Mouse (Mus musculus) layer of hippocampus, adult 9-11 months (tissue): ENCODE results near the gene Psmd4.
A peak's percentile ranks its signal among the peaks of the same experiment; 100 is the strongest.
"Not testable (repeated sequence)": the region's sequence is repeated elsewhere in the genome, so short reads cannot be mapped to it uniquely, and the experiment has no call there.

Experiments
- DNase-seq: peaks from one replicate; pipeline ENCODE4 v3.0.0; 2022

The Psmd4 gene

GRCm38 (mm10) chr3:95042166-95042837, at the start of gene Psmd4:
TSS of gene Psmd4 (minus strand) at chr3:95042614.
- DNase-seq, result peak; percentile 99

- no peak for DNase-seq
Measured at GRCm38 (mm10) chr3:95088071-95088470, 45.7 kb upstream of the Psmd4 start.

GRCm38 (mm10) chr3:95071606-95072005, 29.2 kb upstream of the Psmd4 start:
- no peak for DNase-seq

GRCm38 (mm10) chr3:95066570-95066969, 24.2 kb upstream of the Psmd4 start:
- no peak for DNase-seq

GRCm38 (mm10) chr3:95066095-95066494, 23.7 kb upstream of the Psmd4 start:
- DNase-seq, result no peak

GRCm38 (mm10) chr3:95065553-95065952, 23.1 kb upstream of the Psmd4 start:
- no peak for DNase-seq

- no peak for DNase-seq
Measured at GRCm38 (mm10) chr3:95063741-95064140, 21.3 kb upstream of the Psmd4 start.

GRCm38 (mm10) chr3:95058078-95058477, 15.7 kb upstream of the Psmd4 start:
- DNase-seq, result peak; percentile 42

- no peak for DNase-seq
Measured at GRCm38 (mm10) chr3:95056275-95056674, 13.9 kb upstream of the Psmd4 start.

GRCm38 (mm10) chr3:95054481-95055260, 12.3 kb upstream of the Psmd4 start:
- DNase-seq, result no peak

- no peak for DNase-seq
Measured at GRCm38 (mm10) chr3:95053701-95054100, 11.3 kb upstream of the Psmd4 start.

GRCm38 (mm10) chr3:95052959-95053358, 10.5 kb upstream of the Psmd4 start:
- peak; percentile 55 for DNase-seq

- DNase-seq, result no peak
Measured at GRCm38 (mm10) chr3:95047914-95048313, 5.5 kb upstream of the Psmd4 start.

GRCm38 (mm10) chr3:95046462-95047057, 4.1 kb upstream of the Psmd4 start:
- no peak for DNase-seq

GRCm38 (mm10) chr3:95043251-95043650, 837 bp upstream of the Psmd4 start:
- DNase-seq, result no peak

- no peak for DNase-seq
Measured at GRCm38 (mm10) chr3:95042838-95043229, 420 bp upstream of the Psmd4 start.

- DNase-seq, result no peak
Measured at GRCm38 (mm10) chr3:95041625-95042024, 789 bp downstream of the Psmd4 start.

GRCm38 (mm10) chr3:95029953-95030352, 12.5 kb downstream of the Psmd4 start:
- no peak for DNase-seq

GRCm38 (mm10) chr3:95029291-95029827, 13.1 kb downstream of the Psmd4 start:
- DNase-seq, result not testable (repeated sequence)

GRCm38 (mm10) chr3:95028603-95029002, 13.8 kb downstream of the Psmd4 start:
- DNase-seq, result no peak

- peak; percentile 90 for DNase-seq
Measured at GRCm38 (mm10) chr3:95027701-95028100, 14.7 kb downstream of the Psmd4 start.

- peak; percentile 42 for DNase-seq
Measured at GRCm38 (mm10) chr3:95027057-95027645, 15.3 kb downstream of the Psmd4 start.

GRCm38 (mm10) chr3:95025202-95025601, 17.2 kb downstream of the Psmd4 start:
- no peak for DNase-seq
